Mouse (Mus musculus) frontal cortex, postnatal 25 days (tissue): ENCODE measurements around the gene Plppr3.
A peak's percentile ranks its signal among the peaks of the same experiment; 100 is the strongest.
"Not testable (repeated sequence)": the region's sequence is repeated elsewhere in the genome, so short reads cannot be mapped to it uniquely, and the experiment has no call there.

Source experiments
- DNase-seq, 2 experiments: peaks; one replicate each; pipeline ENCODE4 v3.0.0; 2022; ENCODE audit warnings: low spot score in 2 of 2

The Plppr3 gene

DNA sequence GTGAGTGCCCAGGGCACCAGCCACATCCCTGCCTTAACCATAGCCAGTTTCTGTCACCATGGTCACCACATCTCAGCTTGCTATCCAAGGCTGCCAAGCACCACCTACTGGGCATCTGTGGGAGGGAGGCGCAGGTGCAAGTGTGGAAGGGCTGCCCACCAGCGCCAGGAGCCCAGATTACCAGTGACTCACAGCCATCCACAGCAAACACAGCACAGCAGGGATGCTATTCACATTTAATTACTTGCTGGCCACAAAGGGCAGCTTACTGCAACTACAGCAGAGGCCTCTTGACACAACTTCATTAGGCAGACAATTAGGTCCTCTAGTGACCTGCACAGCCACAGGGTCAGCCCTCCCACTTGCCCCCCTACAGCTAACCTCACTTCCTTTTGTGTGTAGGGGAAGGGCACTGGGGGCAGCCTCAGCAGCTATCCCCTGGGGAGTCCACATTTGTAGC, 26.5 kb upstream of the Plppr3 start:
- peak; percentile 48 to 65 for DNase-seq

DNA sequence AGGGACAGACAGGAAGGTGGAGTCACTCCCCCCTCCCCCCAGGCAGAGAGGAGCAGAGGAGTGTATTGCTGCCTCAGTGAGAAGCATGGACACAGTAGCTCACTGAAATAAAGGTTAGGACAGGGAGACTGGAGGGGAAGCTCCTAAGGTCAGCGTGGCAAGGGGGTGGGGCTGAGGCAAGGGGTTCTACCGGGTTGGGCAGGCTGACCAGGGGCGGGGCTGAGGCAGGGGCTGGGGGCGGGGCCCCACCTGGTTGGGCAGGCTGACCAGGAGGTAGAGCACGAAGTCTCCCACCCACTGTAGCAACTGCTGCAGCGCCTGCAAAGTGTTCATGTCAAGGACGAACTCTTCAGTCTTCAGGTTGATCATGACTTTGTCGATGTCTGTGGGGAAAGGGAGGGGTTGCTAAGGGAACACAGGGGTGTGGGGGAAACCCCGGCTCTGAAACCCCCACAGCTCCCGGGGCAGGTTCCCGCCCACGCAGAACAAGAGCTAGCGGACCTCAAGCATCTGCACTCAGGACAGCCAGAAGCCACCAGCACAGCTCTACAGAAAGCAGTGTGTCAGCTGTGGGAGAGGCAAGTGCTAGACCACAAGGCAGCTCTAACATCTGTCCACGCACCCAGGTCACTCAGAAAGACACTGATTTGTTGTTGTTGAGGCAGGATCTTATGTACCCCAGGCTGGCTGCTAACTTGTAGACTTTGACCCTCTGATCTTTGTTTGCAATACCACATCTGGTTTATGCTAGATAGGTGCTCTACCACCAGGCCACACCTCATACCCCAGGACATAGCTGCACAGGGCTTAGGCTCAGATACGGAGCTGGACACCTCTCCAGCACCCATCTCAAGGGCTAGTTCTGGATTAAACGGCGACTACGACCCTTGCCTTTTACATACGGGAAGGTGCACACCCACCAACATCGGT, 23.1 kb upstream of the Plppr3 start:
- no peak for DNase-seq

DNA sequence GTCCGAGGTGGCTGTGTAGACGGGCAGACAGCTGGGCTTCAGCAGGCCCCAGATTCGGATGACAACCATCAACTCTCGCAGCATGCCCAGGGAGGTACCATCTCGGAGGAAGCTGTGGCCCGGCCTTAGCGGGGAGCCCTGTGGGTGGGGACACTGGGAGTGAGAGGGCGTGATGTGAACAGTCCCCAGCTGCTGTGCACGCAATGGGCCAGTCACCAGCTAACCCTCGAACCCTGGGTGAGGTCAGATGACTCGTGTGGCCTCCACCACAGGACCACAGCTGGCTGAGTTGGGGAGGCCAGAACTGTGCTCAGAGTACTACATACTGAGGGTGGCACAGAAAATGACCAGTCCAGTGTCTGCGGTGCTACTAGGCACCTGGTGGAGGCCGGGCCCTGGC, 22.4 kb upstream of the Plppr3 start:
- DNase-seq = no peak

DNA sequence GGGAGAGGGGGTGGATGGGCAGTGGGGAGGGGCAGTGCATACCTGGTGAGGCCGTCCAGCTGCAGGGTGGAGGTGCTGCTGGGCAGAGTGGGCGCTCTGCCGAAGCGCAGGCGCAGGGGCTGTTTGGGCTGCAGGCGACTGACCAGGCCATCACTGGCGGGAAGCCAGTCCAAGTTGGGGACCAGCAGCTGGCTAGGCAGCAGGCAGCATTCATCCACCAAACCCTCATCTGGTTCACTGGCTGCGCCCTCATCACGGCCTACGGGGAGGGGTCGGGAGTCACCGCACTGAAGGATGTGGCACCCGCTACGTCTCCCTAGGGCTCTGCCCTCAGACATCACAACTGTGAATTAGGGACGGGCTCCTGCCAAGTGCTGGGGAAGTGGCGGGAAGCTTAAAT, 21.9 kb upstream of the Plppr3 start:
- no peak for DNase-seq

DNA sequence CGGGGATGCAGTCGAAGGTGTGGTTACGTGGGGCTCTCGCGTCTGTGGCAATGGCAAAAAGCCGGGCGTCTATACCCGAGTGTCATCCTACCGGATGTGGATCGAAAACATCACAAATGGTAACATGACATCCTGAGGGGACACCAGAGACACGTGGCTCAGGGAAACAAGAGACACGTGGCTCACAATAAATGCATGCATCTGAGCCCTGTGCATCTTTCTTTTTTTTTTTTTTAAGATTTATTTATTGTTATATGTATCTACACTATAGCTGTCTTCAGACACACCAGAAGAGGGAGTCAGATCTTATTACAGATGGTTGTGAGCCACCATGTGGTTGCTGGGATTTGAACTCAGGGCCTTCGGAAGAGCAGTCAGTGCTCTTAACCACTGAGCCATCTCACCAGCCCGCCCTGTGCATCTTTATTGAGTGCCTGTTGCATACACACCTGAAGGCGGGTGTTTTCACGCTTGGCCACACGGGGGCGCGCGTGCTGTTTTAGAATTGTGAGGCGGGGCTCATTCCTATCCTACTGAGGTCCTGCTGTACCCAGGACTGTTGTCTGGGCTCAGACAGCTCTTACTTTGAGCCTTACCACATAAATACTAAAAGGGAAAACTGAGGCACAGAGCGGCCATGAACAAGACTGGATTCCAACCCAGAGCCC, 18.2 kb upstream of the Plppr3 start:
- DNase-seq = peak; percentile 60 to 67

DNA sequence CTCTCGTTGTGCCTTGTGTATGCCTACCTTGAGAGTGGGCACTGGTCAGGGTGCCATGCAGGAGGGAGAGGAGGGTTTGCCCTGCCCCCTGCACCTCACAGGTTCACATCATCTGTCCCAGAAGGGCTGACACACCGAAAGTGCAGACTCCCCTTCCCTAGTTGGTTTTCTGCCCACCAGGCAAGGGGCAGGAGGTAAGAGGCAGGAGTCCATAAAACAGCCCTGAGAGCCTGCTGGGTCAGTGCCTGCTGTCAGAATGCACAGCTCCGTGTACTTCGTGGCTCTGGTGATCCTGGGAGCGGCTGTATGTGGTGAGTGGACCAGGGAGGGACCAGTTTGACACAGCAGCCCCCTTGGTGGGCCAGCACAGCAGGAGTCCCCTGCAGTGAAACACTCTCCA, 16.2 kb upstream of the Plppr3 start, which contains the start of gene Cfd:
Gene Cfd (plus strand): TSS at position 184 of the 400 bp plus-strand sequence.
- DNase-seq = no peak

DNA sequence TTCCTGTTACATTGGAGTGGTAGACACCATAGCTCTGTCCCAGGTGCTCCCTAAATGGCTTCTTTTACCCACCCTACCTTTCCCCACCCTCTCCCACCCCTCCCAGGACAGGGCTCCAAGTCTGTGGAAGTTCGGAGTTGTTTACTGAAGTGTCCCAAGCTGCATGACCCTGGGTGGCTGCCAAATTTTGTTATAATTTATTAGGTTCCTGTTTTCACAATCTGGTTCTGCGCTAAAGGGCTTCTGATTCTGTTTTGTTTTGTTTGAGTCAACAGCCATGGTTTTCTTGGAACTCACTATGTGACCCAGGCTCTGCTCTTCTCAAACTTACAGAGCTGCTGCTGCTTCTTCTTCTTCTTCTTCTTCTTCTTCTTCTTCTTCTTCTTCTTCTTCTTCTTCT, 15.0 kb upstream of the Plppr3 start:
- DNase-seq = no peak

DNA sequence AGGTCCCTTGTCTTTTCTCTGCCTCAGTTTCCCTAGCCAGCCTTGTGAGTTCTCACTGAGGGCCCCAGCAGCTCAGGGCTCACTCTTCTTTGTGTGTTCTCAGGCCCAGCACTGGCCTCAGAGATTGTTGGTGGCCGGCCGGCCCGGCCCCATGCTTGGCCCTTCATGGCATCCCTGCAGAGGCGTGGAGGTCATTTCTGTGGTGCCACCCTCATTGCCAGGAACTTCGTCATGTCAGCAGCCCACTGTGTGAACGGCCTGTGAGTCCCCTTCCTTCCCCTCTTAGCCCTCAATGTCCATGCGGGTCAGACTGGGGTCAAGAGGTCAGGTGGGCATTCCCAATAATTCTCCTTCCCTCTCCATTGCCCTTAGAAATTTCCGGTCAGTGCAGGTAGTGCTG, 12.2 kb upstream of the Plppr3 start:
- DNase-seq = no peak

DNA sequence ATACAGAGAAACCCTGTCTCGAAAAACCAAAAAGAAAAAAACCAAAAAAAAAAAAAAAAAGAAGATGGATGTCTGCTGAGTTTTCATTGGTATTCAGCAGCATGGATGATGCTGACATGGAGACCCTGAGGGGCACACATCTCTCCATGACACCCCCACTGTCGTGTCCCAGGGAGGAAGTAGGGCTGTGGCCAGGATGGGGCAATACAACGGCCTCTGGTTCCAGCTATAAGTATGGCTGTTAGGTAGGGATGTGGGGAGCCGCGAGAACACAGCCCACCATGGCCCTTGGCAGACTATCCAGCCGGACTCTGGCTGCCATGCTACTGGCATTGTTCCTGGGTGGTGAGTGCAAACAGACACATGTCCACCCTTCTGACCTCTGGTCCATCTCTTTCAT, 11.6 kb upstream of the Plppr3 start, which contains the start of gene Elane:
Gene Elane (plus strand): TSS at position 194 of the 400 bp plus-strand sequence.
- DNase-seq = no peak

DNA sequence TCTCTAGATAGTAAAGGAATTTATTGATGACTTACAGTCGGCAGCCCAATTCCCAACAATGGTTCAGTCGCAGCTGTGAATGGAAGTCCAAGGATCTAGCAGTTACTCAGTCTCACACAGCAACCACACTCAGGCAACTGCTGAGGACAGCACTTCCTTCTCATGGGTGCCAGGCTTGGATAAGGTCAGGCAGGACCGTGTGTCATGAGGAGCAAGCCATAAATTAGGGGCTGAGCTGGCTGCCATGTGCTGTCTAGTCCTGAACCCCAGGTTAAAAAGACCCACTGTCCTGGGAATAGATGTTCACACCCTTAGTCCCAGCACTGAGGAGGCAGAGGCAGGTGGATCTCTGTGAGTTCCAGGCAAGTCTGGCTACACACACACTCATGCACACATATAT, 10.5 kb upstream of the Plppr3 start:
- not testable (repeated sequence) for DNase-seq

DNA sequence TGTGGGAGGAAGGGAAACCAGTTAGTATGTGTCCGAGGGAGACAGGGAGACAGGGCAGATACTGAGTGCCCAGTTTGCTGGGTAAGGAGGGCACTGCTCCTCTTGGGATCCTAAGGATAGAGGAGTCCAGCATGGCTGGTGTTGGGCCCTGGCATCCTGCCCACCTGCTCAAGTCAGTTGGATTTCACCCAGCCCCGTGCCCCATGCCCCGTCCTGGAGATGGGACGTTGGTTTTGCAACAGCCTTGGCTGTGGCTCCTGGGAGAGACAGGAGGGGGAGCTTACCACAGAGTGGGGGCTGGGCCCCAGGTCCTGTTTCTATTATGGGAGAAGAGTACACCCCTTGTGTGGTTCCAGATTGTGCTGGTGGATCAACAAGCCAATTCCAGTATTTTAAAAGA, 10.0 kb upstream of the Plppr3 start:
- DNase-seq = no peak

DNA sequence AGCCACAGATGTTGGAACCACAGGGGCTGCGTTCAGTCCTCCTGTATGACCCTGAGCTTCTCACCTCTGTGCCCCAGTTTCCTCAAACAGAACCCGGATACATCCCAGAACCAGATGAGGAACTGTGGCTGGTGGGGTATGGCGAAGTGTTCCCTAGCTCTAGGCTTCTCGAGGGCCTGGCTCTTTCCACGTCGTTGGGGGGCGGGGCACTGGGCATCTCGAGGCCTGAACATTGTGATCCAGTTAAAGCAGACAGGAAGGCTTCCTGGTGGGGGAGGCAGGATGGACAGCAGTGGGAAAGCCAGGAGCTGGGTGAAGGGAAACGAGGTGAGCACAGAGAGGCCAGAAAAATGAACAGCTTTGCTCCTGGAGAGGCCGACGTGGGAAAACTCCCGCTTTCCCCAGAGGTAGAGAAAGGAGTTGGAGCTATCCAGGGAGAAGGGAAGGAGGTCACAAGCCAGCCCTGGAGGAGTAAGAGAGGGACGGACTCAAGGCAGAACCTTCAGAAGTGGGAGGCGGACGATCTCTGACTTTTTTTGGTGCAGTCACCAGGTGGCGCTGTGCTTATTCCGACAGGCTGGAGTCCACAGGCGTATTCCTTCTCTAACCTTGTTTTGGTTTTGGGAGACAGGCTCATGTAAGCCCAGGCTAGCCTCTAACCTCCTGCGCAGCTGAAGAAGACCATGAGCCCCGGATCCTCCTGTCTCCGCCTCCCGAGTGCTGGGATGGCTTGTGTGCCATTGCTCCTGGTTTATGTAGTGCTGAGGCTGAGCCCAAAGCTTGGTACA, 9.1 kb upstream of the Plppr3 start:
- peak; percentile 64 to 72 for DNase-seq

DNA sequence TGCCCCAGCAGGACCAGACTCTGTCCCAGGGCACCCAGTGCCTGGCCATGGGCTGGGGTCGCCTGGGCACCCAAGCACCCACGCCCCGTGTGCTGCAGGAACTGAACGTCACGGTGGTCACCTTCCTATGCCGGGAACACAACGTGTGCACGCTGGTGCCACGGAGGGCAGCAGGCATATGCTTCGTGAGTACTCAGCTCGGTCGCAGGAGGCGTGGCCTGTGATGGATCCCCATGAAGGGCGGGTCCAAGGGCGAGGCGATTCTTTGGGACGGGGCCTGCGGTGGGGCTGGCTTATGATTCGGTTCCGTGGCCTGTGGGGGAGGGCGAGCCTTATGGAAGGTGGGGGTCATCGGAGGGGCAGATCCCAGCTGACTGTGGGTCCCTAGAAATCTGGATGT, 7.5 kb upstream of the Plppr3 start:
- DNase-seq = no peak

DNA sequence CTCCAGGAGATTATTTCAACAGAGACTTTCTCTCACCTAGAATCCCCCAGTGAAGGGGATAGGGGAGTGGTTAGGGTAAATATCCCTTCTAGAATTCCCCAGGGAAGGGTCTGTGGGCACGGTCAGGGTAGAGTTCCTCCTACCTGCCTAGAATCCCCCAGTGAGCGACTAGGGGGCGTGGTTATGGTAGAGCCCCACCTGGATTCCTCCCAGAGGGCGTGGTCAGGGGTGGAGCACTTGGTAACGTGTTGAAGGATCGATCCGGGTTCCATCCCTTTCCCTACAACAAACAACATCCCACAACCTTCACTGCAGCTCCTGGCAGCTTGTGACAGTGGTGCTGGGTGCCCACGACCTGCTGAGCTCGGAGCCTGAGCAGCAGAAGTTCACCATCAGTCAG, 6.3 kb upstream of the Plppr3 start:
- DNase-seq = no peak

DNA sequence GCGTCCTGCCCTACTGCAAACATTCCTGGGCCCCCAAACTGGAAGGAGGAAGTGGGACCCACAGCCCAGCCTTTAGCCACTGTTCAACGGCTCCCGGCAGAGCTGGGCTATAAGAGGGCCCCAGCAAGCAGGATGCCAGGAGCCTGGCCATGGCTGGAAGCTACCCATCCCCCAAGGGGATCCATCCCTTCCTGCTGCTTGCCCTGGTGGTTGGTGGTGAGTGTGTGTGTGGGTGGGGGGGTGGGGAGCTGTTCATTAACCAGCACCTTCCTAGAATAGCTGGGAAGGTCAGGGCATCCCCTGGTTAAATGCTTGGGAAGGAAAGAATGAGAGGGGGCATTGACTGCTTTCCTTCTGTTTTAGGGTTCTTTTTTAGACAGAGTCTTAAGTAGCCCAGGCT, 5.1 kb upstream of the Plppr3 start:
- DNase-seq = no peak

DNA sequence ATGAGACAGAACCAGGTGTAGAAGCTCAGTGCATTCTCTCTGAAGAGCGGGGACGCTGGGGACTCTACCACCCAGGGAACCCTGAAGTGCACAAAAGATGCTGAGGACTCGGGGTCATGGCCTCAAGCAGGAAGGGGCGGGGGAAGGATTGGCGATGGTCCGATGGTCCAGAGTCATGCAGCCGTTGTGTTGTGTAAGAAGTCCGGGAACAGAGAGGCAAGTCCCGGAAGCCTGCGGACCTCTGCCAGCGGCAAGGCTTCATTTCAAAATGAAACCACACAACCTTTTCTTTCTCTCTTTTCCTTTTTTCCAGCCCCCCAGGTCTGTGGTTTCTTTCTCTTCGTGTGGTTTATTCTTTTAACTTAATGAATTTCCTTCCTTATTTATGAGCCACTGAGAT, 3.3 kb upstream of the Plppr3 start:
- DNase-seq = no peak

DNA sequence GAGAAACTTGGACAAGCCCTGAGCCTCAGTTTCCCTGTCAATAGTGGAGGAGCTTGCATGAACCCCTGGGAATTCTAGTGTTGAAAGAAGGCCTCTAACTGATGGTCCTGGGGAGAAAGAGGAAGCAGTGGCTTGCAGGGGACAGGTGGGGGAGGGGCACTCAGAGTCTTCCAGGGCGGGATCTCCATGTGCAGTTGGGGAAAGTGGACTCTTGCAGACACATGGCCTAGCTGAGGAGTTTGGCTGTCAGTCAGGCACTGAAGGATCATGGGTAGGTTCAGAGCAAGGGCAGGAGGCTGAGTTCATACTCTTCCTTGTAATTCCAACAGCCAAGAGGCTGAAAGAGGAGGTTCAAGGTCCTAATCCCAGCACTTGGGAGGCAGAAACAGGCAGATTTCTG, 2.7 kb upstream of the Plppr3 start:
- DNase-seq = no peak

DNA sequence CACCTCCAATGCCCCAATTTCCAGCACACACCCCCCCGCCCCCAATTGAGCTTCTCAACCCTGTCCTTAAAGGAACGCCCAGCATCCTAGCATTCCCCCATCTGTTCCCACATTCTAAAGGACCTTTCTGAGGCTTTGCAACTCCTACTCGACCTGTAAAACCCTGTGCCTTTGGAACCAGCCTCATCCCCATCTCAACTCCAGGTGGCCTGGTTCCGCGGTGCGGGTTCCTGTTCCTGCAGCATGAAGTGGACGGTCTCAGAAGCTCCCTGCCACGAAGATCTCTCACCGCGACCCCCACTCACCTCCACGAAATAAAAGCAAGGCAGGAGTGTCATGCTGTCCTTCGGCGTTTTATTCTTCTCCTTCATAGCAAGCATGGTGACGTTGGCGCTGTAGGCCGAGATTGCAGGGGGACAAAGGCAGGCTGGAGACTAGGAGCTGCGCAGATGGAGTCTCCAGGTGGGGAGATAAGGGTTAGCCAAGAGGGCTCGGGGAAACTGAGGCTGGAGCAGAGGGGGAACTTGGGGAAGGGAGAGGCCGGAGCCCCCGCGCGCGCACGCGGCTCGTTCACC, 632 bp downstream of the Plppr3 start:
- no peak for DNase-seq

DNA sequence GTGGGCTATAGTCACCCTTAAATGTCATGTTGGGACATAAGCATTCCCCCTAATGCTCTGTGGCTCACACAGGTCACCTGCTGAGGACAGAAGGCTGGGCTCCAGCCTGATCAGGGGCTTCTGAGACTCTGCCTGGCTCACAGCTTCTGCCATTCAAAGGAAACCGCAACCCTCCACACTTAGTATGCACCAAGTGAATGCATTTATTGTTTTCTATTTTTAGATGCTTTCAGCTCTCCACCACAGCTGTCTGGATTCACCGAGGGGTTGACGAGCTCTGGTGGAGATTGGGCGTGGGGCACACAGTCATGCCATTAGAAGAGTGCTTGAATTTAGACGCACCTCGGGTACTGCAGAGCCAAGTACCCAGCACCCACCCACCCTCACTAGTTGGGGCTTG, 1.1 kb downstream of the Plppr3 start:
- DNase-seq = no peak

DNA sequence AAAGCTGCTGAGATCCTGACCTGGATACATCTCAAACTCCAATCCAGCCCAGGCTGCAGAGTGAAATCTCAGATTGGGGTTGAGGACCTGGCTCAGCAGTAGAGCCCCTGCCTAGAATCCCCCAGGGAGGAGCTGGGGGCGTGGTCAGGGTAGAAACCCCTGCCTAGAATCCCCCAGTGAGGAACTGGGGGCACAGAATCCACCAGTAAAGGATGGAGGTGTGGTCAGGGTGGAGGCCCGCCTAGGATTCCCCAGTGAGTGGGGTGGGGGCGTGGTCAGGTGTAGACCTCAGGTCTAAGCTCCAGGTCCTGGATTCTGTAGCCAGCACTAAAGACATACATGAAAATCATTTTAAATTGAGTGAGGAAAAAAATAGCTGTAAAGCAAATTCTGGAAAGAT, 1.6 kb downstream of the Plppr3 start:
- no peak for DNase-seq

DNA sequence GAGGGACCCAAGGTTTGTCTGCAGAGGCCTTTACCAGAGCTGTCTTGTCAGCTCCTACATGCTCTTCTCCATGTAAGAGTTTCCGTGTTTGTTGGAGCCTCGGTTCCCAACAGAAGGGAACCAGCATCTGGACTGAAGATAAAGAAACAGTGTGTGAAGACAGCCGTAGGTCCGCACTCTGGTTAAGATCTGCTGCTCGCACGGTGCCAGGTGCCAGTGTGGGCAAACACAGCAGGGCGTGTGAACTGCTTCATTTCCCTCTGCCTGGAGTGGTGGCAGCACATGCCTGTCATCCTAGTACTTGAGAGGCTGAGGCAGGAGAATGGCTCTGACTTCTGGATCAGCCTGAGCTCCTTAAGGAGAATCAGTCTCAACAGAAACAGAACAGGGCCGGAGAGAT, 2.6 kb downstream of the Plppr3 start:
- DNase-seq = no peak

DNA sequence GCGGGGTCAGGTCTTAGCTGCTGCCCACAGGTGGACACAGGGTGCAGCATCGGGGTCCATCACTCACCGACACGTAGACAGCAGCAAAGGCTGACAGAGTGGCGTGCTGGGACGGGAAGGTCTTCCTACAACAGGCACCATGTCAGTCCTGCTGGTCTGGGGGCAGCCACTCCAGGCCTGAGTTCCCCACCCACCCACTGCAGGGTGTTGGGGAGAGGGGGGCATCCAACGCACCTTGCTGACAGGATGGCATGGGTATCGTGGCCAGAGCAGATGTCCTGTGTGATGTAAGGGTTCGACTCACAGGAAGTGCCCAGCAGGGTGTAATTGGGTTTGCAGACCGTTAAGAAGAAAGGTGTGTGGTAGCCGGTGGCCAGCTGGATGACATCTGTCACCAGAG, 7.8 kb downstream of the Plppr3 start:
- no peak for DNase-seq
